ENCODE assay signal across 1 mouse cellular context in the genomic region with DNA sequence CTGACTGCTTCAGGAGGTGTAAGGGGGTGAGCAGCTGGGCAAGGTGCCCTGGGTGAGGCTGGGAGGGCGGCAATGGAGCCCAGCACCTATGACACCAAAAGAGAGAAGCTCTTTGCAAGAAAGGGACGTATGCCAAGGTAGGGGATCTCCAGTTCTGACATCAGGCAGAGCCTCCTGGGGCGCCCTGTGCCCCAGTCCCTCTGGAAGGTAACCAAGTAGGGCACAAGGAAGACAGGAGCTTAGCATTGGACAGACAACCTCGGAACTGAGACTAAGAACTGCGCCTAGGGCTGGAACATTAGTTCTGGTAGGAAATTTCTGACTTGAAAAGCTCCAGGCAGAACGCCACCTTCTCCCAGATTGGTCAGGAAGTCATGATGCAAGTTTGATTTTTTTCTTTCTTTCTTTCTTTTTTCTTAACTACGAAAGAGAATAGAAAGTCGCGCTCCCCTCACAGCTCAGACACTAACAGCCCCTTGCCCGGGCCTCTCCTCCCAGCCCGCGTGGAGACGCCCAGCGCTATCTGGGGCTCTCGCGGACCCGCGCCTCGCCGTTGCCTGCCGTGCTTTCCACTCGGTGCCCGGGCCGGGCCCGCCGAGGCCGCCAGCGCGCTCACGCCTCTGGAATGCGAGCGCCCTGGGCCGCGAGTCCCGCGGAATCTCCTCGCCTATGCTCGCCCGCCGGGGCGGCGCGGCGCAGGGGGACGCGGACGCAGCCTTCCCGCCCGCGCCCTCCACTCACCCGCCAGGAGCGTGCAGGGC.
A peak's percentile ranks its signal among the peaks of the same experiment; 100 is the strongest.
TF ChIP-seq lines count a peak whose summit lies in the region.

No protein-coding gene starts in this region.

TF ChIP-seq in CH12.LX, 34 proteins besides CTCF, POLR2A, EP300 and RAD21 (continued from another document):
- TF ChIP-seq MYC (IDR thresholded peaks at IDR 0.05; ENCODE audit: low read depth, low read length), result 0 out of 2 replicates have a peak, but pooled peaks have one; percentile 13
- no peak for TF ChIP-seq JUN (IDR thresholded peaks at IDR 0.05; ENCODE audit: insufficient read depth, low read depth, low read length)
- no peak for TF ChIP-seq ELF1 (IDR thresholded peaks at IDR 0.05; ENCODE audit: low read depth, low read length)
- TF ChIP-seq ZC3H11A (IDR thresholded peaks at IDR 0.05; ENCODE audit: low read depth, low read length), result no peak
- no peak for TF ChIP-seq MEF2A (IDR thresholded peaks at IDR 0.05; ENCODE audit: borderline replicate concordance, low read depth, low read length)
- no peak for TF ChIP-seq CHD2 (IDR thresholded peaks at IDR 0.05; ENCODE audit: low read length)
- no peak for TF ChIP-seq RCOR1 (conservative IDR thresholded peaks at IDR 0.05; ENCODE audit: low read depth, low read length)
- TF ChIP-seq GABPA (IDR thresholded peaks at IDR 0.05; ENCODE audit: insufficient replicate concordance, low read depth, low read length), result no peak
- no peak for TF ChIP-seq SMC3 (IDR thresholded peaks at IDR 0.05; ENCODE audit: low read depth, low read length)
- TF ChIP-seq SIN3A (IDR thresholded peaks at IDR 0.05; ENCODE audit: low read length), result peak; percentile 74
- TF ChIP-seq MXI1 (IDR thresholded peaks at IDR 0.05; ENCODE audit: low read depth, low read length), result no peak
- TF ChIP-seq TBP (conservative IDR thresholded peaks at IDR 0.05; ENCODE audit: low read depth, low read length), result 0 out of 2 replicates have a peak, but pooled peaks have one; percentile 21
- no peak for TF ChIP-seq E2F4 (IDR thresholded peaks at IDR 0.05; ENCODE audit: insufficient replicate concordance, low read depth, low read length)
- TF ChIP-seq ZNF384 (IDR thresholded peaks at IDR 0.05; ENCODE audit: low read depth, low read length), result no peak
- peak; percentile 77; the same call in 1 of the 2 replicates for TF ChIP-seq UBTF (IDR thresholded peaks at IDR 0.05; ENCODE audit: low read depth, low read length)
- no peak for TF ChIP-seq MAFK (IDR thresholded peaks at IDR 0.05; ENCODE audit: insufficient replicate concordance, low read length)
- TF ChIP-seq USF1 (IDR thresholded peaks at IDR 0.05; ENCODE audit: low read depth, low read length), result no peak
- no peak for TF ChIP-seq NELFE (IDR thresholded peaks at IDR 0.05; ENCODE audit: low read depth, low read length)
- TF ChIP-seq USF2 (conservative IDR thresholded peaks at IDR 0.05; ENCODE audit: low read depth, low read length), result no peak
- peak; percentile 91 for TF ChIP-seq CHD1 (IDR thresholded peaks at IDR 0.05; ENCODE audit: low read depth, low read length)
- no peak for TF ChIP-seq TCF12 (IDR thresholded peaks at IDR 0.05; ENCODE audit: low read depth, low read length)
- no peak; the same call in 1 of the 2 replicates for TF ChIP-seq IRF4 (IDR thresholded peaks at IDR 0.05; ENCODE audit: low read depth, low read length)
- TF ChIP-seq BHLHE40 (IDR thresholded peaks at IDR 0.05; ENCODE audit: low read depth, low read length), result no peak
- TF ChIP-seq POLR2AphosphoS2 (IDR thresholded peaks at IDR 0.05; ENCODE audit: low read depth, low read length), result no peak
- TF ChIP-seq ZKSCAN1 (IDR thresholded peaks at IDR 0.05; ENCODE audit: borderline replicate concordance, low read depth, low read length), result no peak
- TF ChIP-seq ZMIZ1 (IDR thresholded peaks at IDR 0.05; ENCODE audit: low read depth, low read length), result no peak
- no peak for TF ChIP-seq KAT2A (IDR thresholded peaks at IDR 0.05; ENCODE audit: insufficient replicate concordance, low read length)
- TF ChIP-seq NRF1 (IDR thresholded peaks at IDR 0.05; ENCODE audit: low read depth, low read length), result no peak
- TF ChIP-seq HCFC1 (IDR thresholded peaks at IDR 0.05; ENCODE audit: low read depth, low read length), result no peak
- no peak for TF ChIP-seq MAZ (IDR thresholded peaks at IDR 0.05; ENCODE audit: low read depth, low read length)
